Comparison of ENCODE assay signal across 14 mouse cellular contexts in the genomic region with DNA sequence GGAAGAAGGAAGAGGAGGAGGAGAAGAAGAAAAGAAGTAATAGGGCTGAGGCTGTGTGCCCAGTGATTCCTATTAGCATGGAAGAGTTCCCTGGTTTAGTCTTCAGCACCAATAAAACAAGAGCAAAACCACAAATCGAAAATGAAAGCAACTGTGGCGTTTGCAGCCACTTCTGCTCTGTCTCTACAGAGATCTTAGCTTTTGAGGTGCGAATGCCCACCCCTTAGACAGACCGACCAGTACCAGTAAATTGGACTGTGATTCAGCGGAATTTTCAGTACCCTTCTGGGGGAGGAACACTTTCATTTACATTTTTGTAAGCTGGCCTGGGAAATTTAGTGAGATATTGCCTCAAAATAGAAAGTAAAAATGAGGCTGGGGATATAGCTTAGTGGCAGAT. TPM values are rescaled to one million over a fixed set of nuclear protein-coding genes. Genes with fewer than 3 reads are reported as not detected.
DNase-seq lines count a peak whose midpoint lies in the region; ATAC-seq and TF ChIP-seq lines count a peak whose summit lies in the region.
"Had no signal": no experiment of that assay in that cellular context is flagged by ENCODE, and none has a peak within 500 bp of the region (broad histone marks: within the 10 kb centered on the region; RNA-seq: fewer than 3 reads in every experiment).

No protein-coding gene starts in this region.

- TF ChIP-seq POLR2A in thymus, adult 2 months (IDR thresholded peaks at IDR 0.05; ENCODE audit: control insufficient read depth, extremely low read depth, insufficient read depth, low read length, poor library complexity), result no peak

- TF ChIP-seq CTCF in thymus, adult 2 months (IDR thresholded peaks at IDR 0.05; ENCODE audit: borderline replicate concordance, control insufficient read depth, extremely low read depth, insufficient read depth, low read length, poor library complexity), result no peak

- peak; percentile 90 for ATAC-seq in activated CD4-positive, CD25-positive, alpha-beta regulatory T cell, adult 4 months
- no peak for ATAC-seq in liver, embryonic 16.5 days (ENCODE audit: low read depth)
- ATAC-seq: hindbrain, postnatal 0 days had no signal

- peak overlapping the region; percentile 23; the same call in 1 of the 2 replicates for H3K4me2 ChIP-seq in liver, embryonic 16.5 days (ENCODE audit: low read depth, low read length)
- H3K4me2 ChIP-seq: limb, embryonic 13.5 days had no signal

- no peak overlapping the region for H3K4me3 ChIP-seq in thymus, adult 2 months (ENCODE audit: control insufficient read depth, insufficient read depth, low read length)
- peak overlapping the region; percentile 5 for H3K4me3 ChIP-seq in liver, embryonic 16.5 days (ENCODE audit: low read depth, low read length)
- H3K4me3 ChIP-seq: limb, embryonic 13.5 days had no signal

- no peaks in the 10 kb centered on the region for H3K27me3 ChIP-seq in thymus, adult 2 months (ENCODE audit: control insufficient read depth, insufficient read depth, low read length)
- H3K27me3 ChIP-seq in liver, embryonic 16.5 days (ENCODE audit: control insufficient read depth, insufficient read depth, low read depth, low read length), result no peaks in the 10 kb centered on the region
- no peaks in the 10 kb centered on the region for H3K27me3 ChIP-seq in splenic B cell, adult 2 months (ENCODE audit: control insufficient read depth, insufficient read depth, low read length, poor library complexity, severe bottlenecking)
- H3K27me3 ChIP-seq: limb, embryonic 13.5 days had no signal

- 5% methylated on average over 5 of the region's 5 CpGs for WGBS in thymus, adult 2 months
- 49% methylated on average over 5 of the region's 5 CpGs for WGBS in liver, embryonic 16.5 days (ENCODE audit: insufficient replicate concordance)

- peak overlapping the region; percentile 2; the same call in 1 of the 2 replicates for H3K9ac ChIP-seq in liver, embryonic 16.5 days (ENCODE audit: low read depth, low read length)
- H3K9ac ChIP-seq: limb, embryonic 13.5 days had no signal

- no peak overlapping the region for H3K27ac ChIP-seq in thymus, adult 2 months (ENCODE audit: control insufficient read depth, insufficient read depth, low read length)
- no peak overlapping the region for H3K27ac ChIP-seq in liver, embryonic 16.5 days (ENCODE audit: low read length)
- H3K27ac ChIP-seq: hindbrain, postnatal 0 days; limb, embryonic 13.5 days had no signal

- H3K36me3 ChIP-seq in thymus, adult 2 months (ENCODE audit: control insufficient read depth, insufficient read depth, low read length), result no peaks in the 10 kb centered on the region
- no peaks in the 10 kb centered on the region for H3K36me3 ChIP-seq in liver, embryonic 16.5 days (ENCODE audit: control insufficient read depth, insufficient read depth)
- no peaks in the 10 kb centered on the region for H3K36me3 ChIP-seq in splenic B cell, adult 2 months (ENCODE audit: control insufficient read depth, insufficient read depth, low read length, poor library complexity, severe bottlenecking)

- H3K9me3 ChIP-seq in liver, embryonic 16.5 days (replicated peaks; ENCODE audit: control insufficient read depth, low read length), result no peaks in the 10 kb centered on the region
- H3K9me3 ChIP-seq: limb, embryonic 13.5 days had no signal

- DNase-seq in thymus, adult 2 months, result peak; percentile 25
- DNase-seq in thymus, adult 18-20 months, result no peak
- peak; percentile 62 for DNase-seq in splenic B cell, adult 2 months (ENCODE audit: low read depth, low spot score)
- DNase-seq in adrenal gland, adult 18-20 months (ENCODE audit: low spot score in 2 of 2), result no peak
- no peak for DNase-seq in kidney, postnatal 25 days
- DNase-seq in embryo, embryonic 9.5 days (ENCODE audit: extremely low spot score), result no peak
- DNase-seq: embryo, embryonic 11 days; gastrocnemius, postnatal 10 days; kidney, postnatal 10 days; retina, postnatal 1 day had no signal

- H3K4me1 ChIP-seq in thymus, adult 2 months (replicated peaks; ENCODE audit: control insufficient read depth, insufficient read depth, low read length), result peaks cover 9% of the 10 kb centered on the region
- peaks cover 5% of the 10 kb centered on the region for H3K4me1 ChIP-seq in liver, embryonic 16.5 days (ENCODE audit: control insufficient read depth, low read depth, low read length)
- H3K4me1 ChIP-seq: limb, embryonic 13.5 days had no signal

RNA-seq across cellular contexts. Expression of a gene that starts 12.7 kb away (rescaled TPM):
- polyA plus RNA-seq in thymus, adult 2 months (2012; rRNA removed), result 3.3 and 3.6 TPM in 2 replicates
- 1 to 10 TPM; 4.4 to 5.3 TPM for polyA plus RNA-seq in activated CD4-positive, CD25-positive, alpha-beta regulatory T cell, adult 4 months (2017; shearing (Covaris generic))
- 2.2 and 2.7 TPM in 2 replicates for polyA plus RNA-seq in liver, embryonic 16.5 days (2015; fragmentation: Nextera tagmentation; extraction: Ambion mirVana)
- 1 to 10 TPM; 2.7 to 3.7 TPM for total RNA-seq in adrenal gland, adult 18-20 months (2021)

RNA-seq across cellular contexts. Expression of a gene that starts 29.7 kb away (rescaled TPM):
- polyA plus RNA-seq in thymus, adult 2 months (2012; rRNA removed), result 14.3 and 14.4 TPM in 2 replicates
- 100 to 1,000 TPM; 117 TPM for polyA plus RNA-seq in activated CD4-positive, CD25-positive, alpha-beta regulatory T cell, adult 4 months (2017; shearing (Covaris generic))
- 22.5 and 23.0 TPM in 2 replicates for polyA plus RNA-seq in liver, embryonic 16.5 days (2015; fragmentation: Nextera tagmentation; extraction: Ambion mirVana)
- total RNA-seq in adrenal gland, adult 18-20 months (2021), result 10 to 100 TPM; 49.4 to 52.4 TPM

RNA-seq across cellular contexts. Expression of a gene that starts 30.1 kb away (rescaled TPM):
- 55.5 and 61.0 TPM in 2 replicates for polyA plus RNA-seq in thymus, adult 2 months (2012; rRNA removed)
- 100 to 1,000 TPM; 309 to 413 TPM for polyA plus RNA-seq in activated CD4-positive, CD25-positive, alpha-beta regulatory T cell, adult 4 months (2017; shearing (Covaris generic))
- 214 and 238 TPM in 2 replicates for polyA plus RNA-seq in liver, embryonic 16.5 days (2015; fragmentation: Nextera tagmentation; extraction: Ambion mirVana)
- 100 to 1,000 TPM; 128 to 132 TPM for total RNA-seq in adrenal gland, adult 18-20 months (2021)

Comparison
In these comparisons a context has a peak if more than half of its experiments do, and no peak if none do; other contexts are left out.
1. DNase-seq: peak in thymus, adult 2 months (single experiment) and splenic B cell, adult 2 months (single experiment); none in thymus, adult 18-20 months (0 of 2), adrenal gland, adult 18-20 months (0 of 2), kidney, postnatal 25 days (0 of 2) and embryo, embryonic 9.5 days (single experiment).